Mouse (Mus musculus): ENCODE data around the gene Maml3.

GRCm38 (mm10) chr3:52140162-52140561 is 35.3 kb upstream of the Maml3 start:
- TF ChIP-seq MAX (IDR thresholded peaks at IDR 0.05; ENCODE audit: low read depth) (no peak), POLR2A (IDR thresholded peaks at IDR 0.05; ENCODE audit: insufficient read length, low read depth) (no peak), POLR2AphosphoS2 (IDR thresholded peaks at IDR 0.05; ENCODE audit: insufficient read length, low read depth) (no peak), REST (IDR thresholded peaks at IDR 0.05; ENCODE audit: insufficient read depth, insufficient read length) (no peak), MYOG (IDR thresholded peaks at IDR 0.05; ENCODE audit: control insufficient read depth in 1 of 3, insufficient read depth in 1 of 3, insufficient read length in 2 of 3, low read depth in 2 of 3) (peak in 1 of 3 experiments; percentile 24), USF1 (IDR thresholded peaks at IDR 0.05; ENCODE audit: low read depth) (peak; percentile 19), TCF12 (IDR thresholded peaks at IDR 0.05; ENCODE audit: insufficient read depth, poor library complexity, severe bottlenecking) (no peak)

All from myocyte (in vitro differentiated cells).